ENCODE assay signal across 8 mouse cellular contexts in genomic region chr19:12797071-12797470, GRCm38 (mm10). TPM values are rescaled to one million over a fixed set of nuclear protein-coding genes. Genes with fewer than 3 reads are reported as not detected.
A peak's percentile ranks its signal among the peaks of the same experiment; 100 is the strongest.
DNase-seq lines count a peak whose midpoint lies in the region; ATAC-seq and TF ChIP-seq lines count a peak whose summit lies in the region.

No protein-coding gene starts in this region.

- intact Hi-C loops in left cerebral cortex, postnatal 36 days (cut with DNase I): loop anchor here (2.0 to 5.0 kb wide), 5 partner anchors 35 to 785 kb away; partner anchors contain the start of gene Dtx4

- peak overlapping the region; percentile 77 for H3K4me2 ChIP-seq in embryonic facial prominence, embryonic 11.5 days (ENCODE audit: low read depth, low read length)
- peak overlapping the region; percentile 70 for H3K4me2 ChIP-seq in hindbrain, embryonic 16.5 days (ENCODE audit: low read length)
- H3K4me2 ChIP-seq in liver, embryonic 16.5 days (ENCODE audit: low read depth, low read length): peak overlapping the region; percentile 98

- H3K9ac ChIP-seq in ES-Bruce4 (ENCODE audit: low read depth, poor library complexity, severe bottlenecking): peak overlapping the region; percentile 87
- peak overlapping the region; percentile 88; the same call in 1 of the 2 replicates for H3K9ac ChIP-seq in embryonic facial prominence, embryonic 11.5 days (replicated peaks; ENCODE audit: low read length)
- H3K9ac ChIP-seq in hindbrain, embryonic 16.5 days (ENCODE audit: low read depth, low read length): no peak overlapping the region
- H3K9ac ChIP-seq in liver, embryonic 16.5 days (ENCODE audit: low read depth, low read length): peak overlapping the region; percentile 97

- no peak for TF ChIP-seq POLR2A in cerebellum, adult 2 months (IDR thresholded peaks at IDR 0.05; ENCODE audit: borderline replicate concordance, insufficient read depth, low read length)
- TF ChIP-seq POLR2A in ES-Bruce4 (IDR thresholded peaks at IDR 0.05; ENCODE audit: insufficient read depth, low read length): no peak

- TF ChIP-seq CTCF in cerebellum, adult 2 months (IDR thresholded peaks at IDR 0.05; ENCODE audit: borderline replicate concordance, insufficient read depth, low read depth, low read length): no peak
- TF ChIP-seq CTCF in ES-Bruce4 (IDR thresholded peaks at IDR 0.05; ENCODE audit: low read depth, low read length): no peak

- WGBS in cerebellum, adult 2 months: 0% methylated on average over 7 of the region's 7 CpGs
- 1% methylated on average over 7 of the region's 7 CpGs for WGBS in embryonic facial prominence, embryonic 11.5 days
- WGBS in hindbrain, embryonic 16.5 days: under 1% methylated on average over 7 of the region's 7 CpGs
- under 1% methylated on average over 7 of the region's 7 CpGs for WGBS in liver, embryonic 16.5 days (ENCODE audit: insufficient replicate concordance)

- no peaks in the 10 kb centered on the region for H3K27me3 ChIP-seq in cerebellum, adult 2 months (ENCODE audit: control insufficient read depth, insufficient read depth, low read length)
- H3K27me3 ChIP-seq in ES-Bruce4 (ENCODE audit: control insufficient read depth, insufficient read depth, low read length, poor library complexity, severe bottlenecking): no peaks in the 10 kb centered on the region
- no peaks in the 10 kb centered on the region for H3K27me3 ChIP-seq in embryonic facial prominence, embryonic 11.5 days (ENCODE audit: control insufficient read depth, insufficient read depth, low read length)
- no peaks in the 10 kb centered on the region for H3K27me3 ChIP-seq in hindbrain, embryonic 16.5 days (replicated peaks; ENCODE audit: control insufficient read depth, insufficient read depth, low read length)
- H3K27me3 ChIP-seq in liver, embryonic 16.5 days (ENCODE audit: control insufficient read depth, insufficient read depth, low read depth, low read length): no peaks in the 10 kb centered on the region

- H3K9me3 ChIP-seq in ES-Bruce4 (replicated peaks; ENCODE audit: control insufficient read depth, insufficient read depth, low read length, poor library complexity, severe bottlenecking): no peaks in the 10 kb centered on the region
- no peaks in the 10 kb centered on the region for H3K9me3 ChIP-seq in embryonic facial prominence, embryonic 11.5 days (replicated peaks; ENCODE audit: control insufficient read depth, low read length)
- no peaks in the 10 kb centered on the region for H3K9me3 ChIP-seq in hindbrain, embryonic 16.5 days (ENCODE audit: control insufficient read depth, low read length)
- no peaks in the 10 kb centered on the region for H3K9me3 ChIP-seq in liver, embryonic 16.5 days (replicated peaks; ENCODE audit: control insufficient read depth, low read length)

- TF ChIP-seq EP300 in ES-Bruce4 (IDR thresholded peaks at IDR 0.05; ENCODE audit: insufficient read depth, low read depth, low read length): no peak

- peak overlapping the region; percentile 87 for H3K4me3 ChIP-seq in cerebellum, adult 2 months (replicated peaks; ENCODE audit: insufficient read depth, low read depth, low read length)
- H3K4me3 ChIP-seq in ES-Bruce4 (ENCODE audit: low read depth, low read length): peak overlapping the region; percentile 98; the same call in 1 of the 2 replicates
- H3K4me3 ChIP-seq in embryonic facial prominence, embryonic 11.5 days (ENCODE audit: low read depth, low read length): peak overlapping the region; percentile 92
- H3K4me3 ChIP-seq in hindbrain, embryonic 16.5 days (ENCODE audit: low read length): peak overlapping the region; percentile 95
- H3K4me3 ChIP-seq in liver, embryonic 16.5 days (ENCODE audit: low read depth, low read length): peak overlapping the region; percentile 99

- no peak overlapping the region; the same call in 1 of the 2 replicates for H3K27ac ChIP-seq in cerebellum, adult 2 months (ENCODE audit: insufficient read depth, low read length)
- H3K27ac ChIP-seq in ES-Bruce4 (ENCODE audit: insufficient read depth, low read length): peak overlapping the region; percentile 94
- H3K27ac ChIP-seq in embryonic facial prominence, embryonic 11.5 days (replicated peaks; ENCODE audit: low read depth, low read length): peak overlapping the region; percentile 100
- H3K27ac ChIP-seq in hindbrain, embryonic 16.5 days (ENCODE audit: low read depth, low read length): peak overlapping the region; percentile 88; the same call in 1 of the 2 replicates
- H3K27ac ChIP-seq in liver, embryonic 16.5 days (ENCODE audit: low read length): peak overlapping the region; percentile 100

- H3K36me3 ChIP-seq in ES-Bruce4 (ENCODE audit: control insufficient read depth, insufficient read depth, low read length, poor library complexity, severe bottlenecking): no peaks in the 10 kb centered on the region
- H3K36me3 ChIP-seq in embryonic facial prominence, embryonic 11.5 days (replicated peaks; ENCODE audit: control insufficient read depth, insufficient read depth, low read depth, low read length): no peaks in the 10 kb centered on the region
- no peaks in the 10 kb centered on the region for H3K36me3 ChIP-seq in hindbrain, embryonic 16.5 days (ENCODE audit: control insufficient read depth, insufficient read depth, low read length)
- H3K36me3 ChIP-seq in liver, embryonic 16.5 days (ENCODE audit: control insufficient read depth, insufficient read depth): no peaks in the 10 kb centered on the region

- DNase-seq in cerebellum, adult 2 months: peak in 1 of 2 experiments; percentile 50
- no peak for DNase-seq in cerebellum, adult 11-12 months
- DNase-seq in embryonic facial prominence, embryonic 11.5 days (ENCODE audit: low spot score): peak; percentile 58
- peak; percentile 8 for DNase-seq in retina, postnatal 7 days (ENCODE audit: low read depth, low spot score)
- DNase-seq in left cerebral cortex, postnatal 36 days (ENCODE audit: low spot score in 2 of 2): no peak

- no peaks in the 10 kb centered on the region for H3K4me1 ChIP-seq in cerebellum, adult 2 months (ENCODE audit: control insufficient read depth, insufficient read depth, low read length)
- no peaks in the 10 kb centered on the region for H3K4me1 ChIP-seq in ES-Bruce4 (ENCODE audit: control insufficient read depth, insufficient read depth, low read length)
- H3K4me1 ChIP-seq in embryonic facial prominence, embryonic 11.5 days (ENCODE audit: control insufficient read depth, insufficient read depth, low read length): no peaks in the 10 kb centered on the region
- H3K4me1 ChIP-seq in hindbrain, embryonic 16.5 days (ENCODE audit: control insufficient read depth, insufficient read depth, low read depth, low read length): peaks cover 4% of the 10 kb centered on the region
- peaks cover 2% of the 10 kb centered on the region; the same call in 1 of the 2 replicates for H3K4me1 ChIP-seq in liver, embryonic 16.5 days (ENCODE audit: control insufficient read depth, low read depth, low read length)

- no peak for ATAC-seq in embryonic facial prominence, embryonic 11.5 days (replicated peaks; ENCODE audit: insufficient number of reproducible peaks, low FRiP score, low TSS enrichment, low read depth)
- ATAC-seq in hindbrain, embryonic 16.5 days: no peak
- no peak for ATAC-seq in liver, embryonic 16.5 days (ENCODE audit: low read depth)

RNA-seq across cellular contexts. Expression of gene Lpxn, which starts 1.1 kb away (rescaled TPM):
- 0.95 and 1.1 TPM in 2 replicates for polyA plus RNA-seq in cerebellum, adult 2 months (2012; rRNA removed)
- polyA plus RNA-seq in ES-Bruce4 (2011; ENCODE audit: insufficient read depth, insufficient read length, low read depth, missing spikeins): 0.65 and 0.72 TPM in 2 replicates
- 0.77 and 0.80 TPM in 2 replicates for polyA plus RNA-seq in embryonic facial prominence, embryonic 11.5 days (2014; fragmentation: Nextera tagmentation; extraction: Ambion mirVana)
- 0.84 and 1.2 TPM in 2 replicates for polyA plus RNA-seq in hindbrain, embryonic 16.5 days (2015; fragmentation: Nextera tagmentation; extraction: Ambion mirVana)
- 2.2 and 2.3 TPM in 2 replicates for polyA plus RNA-seq in liver, embryonic 16.5 days (2015; fragmentation: Nextera tagmentation; extraction: Ambion mirVana)
- total RNA-seq in left cerebral cortex, postnatal 36 days (2021): 1 to 10 TPM; 1.2 to 1.6 TPM

RNA-seq across cellular contexts. Expression of gene Zfp91, which starts 1.1 kb away (rescaled TPM):
- 57.6 TPM in 2 replicates for polyA plus RNA-seq in cerebellum, adult 2 months (2012; rRNA removed)
- 40.9 and 48.9 TPM in 2 replicates for polyA plus RNA-seq in ES-Bruce4 (2011; ENCODE audit: insufficient read depth, insufficient read length, low read depth, missing spikeins)
- polyA plus RNA-seq in embryonic facial prominence, embryonic 11.5 days (2014; fragmentation: Nextera tagmentation; extraction: Ambion mirVana): 10.5 and 11.0 TPM in 2 replicates
- 10.5 TPM in 2 replicates for polyA plus RNA-seq in hindbrain, embryonic 16.5 days (2015; fragmentation: Nextera tagmentation; extraction: Ambion mirVana)
- polyA plus RNA-seq in liver, embryonic 16.5 days (2015; fragmentation: Nextera tagmentation; extraction: Ambion mirVana): 5.8 and 6.3 TPM in 2 replicates
- 10 to 100 TPM; 94.2 to 95.2 TPM for total RNA-seq in left cerebral cortex, postnatal 36 days (2021)

RNA-seq across cellular contexts. Expression of gene Cntf, which starts 31.6 kb away (rescaled TPM):
- 3.8 and 4.5 TPM in 2 replicates for polyA plus RNA-seq in cerebellum, adult 2 months (2012; rRNA removed)
- polyA plus RNA-seq in ES-Bruce4 (2011; ENCODE audit: insufficient read depth, insufficient read length, low read depth, missing spikeins): 6.4 and 6.7 TPM in 2 replicates
- 0.22 and 0.77 TPM in 2 replicates for polyA plus RNA-seq in embryonic facial prominence, embryonic 11.5 days (2014; fragmentation: Nextera tagmentation; extraction: Ambion mirVana)
- polyA plus RNA-seq in hindbrain, embryonic 16.5 days (2015; fragmentation: Nextera tagmentation; extraction: Ambion mirVana): 0.97 and 1.3 TPM in 2 replicates
- polyA plus RNA-seq in liver, embryonic 16.5 days (2015; fragmentation: Nextera tagmentation; extraction: Ambion mirVana): 0.63 and 0.66 TPM in 2 replicates
- 1 to 10 TPM; 2.6 to 3.9 TPM for total RNA-seq in left cerebral cortex, postnatal 36 days (2021)

RNA-seq across cellular contexts. Expression of gene Gm5244, which starts 49.4 kb away (rescaled TPM):
- not detected in 2 replicates for polyA plus RNA-seq in cerebellum, adult 2 months (2012; rRNA removed)
- polyA plus RNA-seq in ES-Bruce4 (2011; ENCODE audit: insufficient read depth, insufficient read length, low read depth, missing spikeins): 12.2 and 13.8 TPM in 2 replicates
- not detected in 2 replicates for polyA plus RNA-seq in embryonic facial prominence, embryonic 11.5 days (2014; fragmentation: Nextera tagmentation; extraction: Ambion mirVana)
- polyA plus RNA-seq in hindbrain, embryonic 16.5 days (2015; fragmentation: Nextera tagmentation; extraction: Ambion mirVana): not detected in 2 replicates
- polyA plus RNA-seq in liver, embryonic 16.5 days (2015; fragmentation: Nextera tagmentation; extraction: Ambion mirVana): not detected in 2 replicates
- total RNA-seq in left cerebral cortex, postnatal 36 days (2021): not detected

Comparison
In these comparisons a context has a peak if more than half of its experiments do, and no peak if none do; other contexts are left out.
1. DNase-seq: peak in embryonic facial prominence, embryonic 11.5 days (single experiment) and retina, postnatal 7 days (single experiment); none in cerebellum, adult 11-12 months (single experiment) and left cerebral cortex, postnatal 36 days (0 of 2).
2. Peak in every context shown above with its lines, with median percentiles within 50 percentile points of each other: H3K4me3 ChIP-seq and H3K4me2 ChIP-seq.